Mouse (Mus musculus) frontal cortex, postnatal 10 days (tissue): ENCODE results near the gene Mllt1.
"Not testable (repeated sequence)": the region's sequence is repeated elsewhere in the genome, so short reads cannot be mapped to it uniquely, and the experiment has no call there.

Experiments used
- DNase-seq, 2 experiments: peaks; one replicate each; pipeline ENCODE4 v3.0.0; 2022; ENCODE audit warnings: low spot score in 2 of 2, mixed read lengths in 1 of 2

The Mllt1 gene

GRCm38 (mm10) chr17:56936731-56937130, 1.5 kb upstream of the Mllt1 start:
- DNase-seq: no peak

- DNase-seq: peak in 1 of 2 experiments; percentile 53
These were observed 477 bp downstream of the Mllt1 start for GRCm38 (mm10) chr17:56934545-56935330.

GRCm38 (mm10) chr17:56933395-56933794, 1.8 kb downstream of the Mllt1 start:
- no peak for DNase-seq

- no peak for DNase-seq
These were observed 5.2 kb downstream of the Mllt1 start for GRCm38 (mm10) chr17:56930026-56930425.

GRCm38 (mm10) chr17:56929530-56929929, 5.7 kb downstream of the Mllt1 start:
- DNase-seq: no peak

GRCm38 (mm10) chr17:56929101-56929500, 6.1 kb downstream of the Mllt1 start:
- DNase-seq: no peak

- DNase-seq: no peak
These were observed 9.2 kb downstream of the Mllt1 start for GRCm38 (mm10) chr17:56925998-56926397.

- DNase-seq: no peak
These were observed 15.5 kb downstream of the Mllt1 start for GRCm38 (mm10) chr17:56919725-56920124.

GRCm38 (mm10) chr17:56917166-56917565, 18.0 kb downstream of the Mllt1 start:
- DNase-seq: no peak

GRCm38 (mm10) chr17:56913444-56913843, 21.8 kb downstream of the Mllt1 start:
- no peak for DNase-seq

- DNase-seq: no peak
These were observed 22.2 kb downstream of the Mllt1 start for GRCm38 (mm10) chr17:56913023-56913422.

- not testable (repeated sequence) for DNase-seq
These were observed 25.5 kb downstream of the Mllt1 start for GRCm38 (mm10) chr17:56909764-56910163.

GRCm38 (mm10) chr17:56907887-56908286, 27.3 kb downstream of the Mllt1 start:
- DNase-seq: no peak

- DNase-seq: no peak
These were observed 28.1 kb downstream of the Mllt1 start for GRCm38 (mm10) chr17:56907096-56907495.

- no peak for DNase-seq
These were observed 29.0 kb downstream of the Mllt1 start for GRCm38 (mm10) chr17:56906166-56906565.

- DNase-seq: no peak
These were observed 32.5 kb downstream of the Mllt1 start for GRCm38 (mm10) chr17:56902698-56903097.

- peak; percentile 65 to 71 for DNase-seq
These were observed 37.5 kb downstream of the Mllt1 start for GRCm38 (mm10) chr17:56897630-56898195.

- no peak for DNase-seq
These were observed 38.6 kb downstream of the Mllt1 start for GRCm38 (mm10) chr17:56896513-56897129.

GRCm38 (mm10) chr17:56895368-56895918, 39.8 kb downstream of the Mllt1 start:
- no peak for DNase-seq

GRCm38 (mm10) chr17:56890018-56890417, 45.2 kb downstream of the Mllt1 start:
- no peak for DNase-seq

- DNase-seq: no peak
These were observed 47.2 kb downstream of the Mllt1 start for GRCm38 (mm10) chr17:56888050-56888449.

GRCm38 (mm10) chr17:56884809-56885208, 50.4 kb downstream of the Mllt1 start:
- DNase-seq: no peak

- DNase-seq: no peak
These were observed 50.9 kb downstream of the Mllt1 start for GRCm38 (mm10) chr17:56884331-56884730.
